Mouse (Mus musculus) forelimb bud, embryonic 11.5 days (tissue): ENCODE data around the gene Rpap3.

ENCODE experiments used
- DNase-seq: peaks from one replicate; pipeline ENCODE4 v3.0.0-alpha.2; 2012; ENCODE audit warnings: low read depth, low spot score

The Rpap3 gene

DNA sequence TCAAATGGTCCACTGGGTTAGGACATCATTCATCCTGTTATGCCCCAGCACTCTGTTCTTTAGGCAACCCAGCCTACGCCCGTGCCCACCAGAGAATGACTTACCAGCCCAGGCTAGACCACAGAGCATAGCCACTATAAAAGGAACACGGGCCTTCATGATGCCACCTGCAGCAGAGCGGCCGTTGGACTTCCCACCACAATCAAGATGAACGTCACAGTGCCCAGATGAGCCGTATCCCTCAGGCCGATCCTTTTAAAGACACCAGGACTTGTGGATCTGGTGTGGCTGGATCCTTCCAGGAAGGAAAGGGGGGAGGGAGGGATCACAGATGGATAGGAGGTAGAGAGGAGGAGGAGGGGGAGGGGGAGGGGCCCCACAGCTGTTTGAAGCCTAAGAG is 25.5 kb upstream of the Rpap3 start, which contains the start of gene Endou:
Gene Endou (minus strand): TSS at position 229 of the 400 bp plus-strand sequence.
- no peak for DNase-seq

DNA sequence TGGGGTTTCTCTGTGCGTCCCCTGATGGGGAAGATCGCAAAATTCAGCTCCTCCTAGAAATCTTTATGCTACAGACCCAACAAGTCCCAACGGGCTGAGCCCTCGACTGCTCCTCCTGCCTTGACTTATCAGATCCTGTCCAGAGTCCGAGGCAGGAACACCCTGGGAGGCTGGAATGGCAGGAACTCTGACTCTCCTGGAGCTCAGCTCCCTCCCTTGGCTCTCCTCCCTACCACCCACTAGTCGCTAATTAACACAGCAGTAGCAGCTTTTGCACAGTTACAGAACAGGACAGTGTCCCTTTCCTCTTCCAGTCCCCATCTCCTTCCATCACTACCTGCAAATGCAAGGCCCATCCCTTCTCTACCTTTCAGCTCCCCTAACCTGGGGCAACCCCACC is 24.7 kb upstream of the Rpap3 start:
- DNase-seq: no peak

DNA sequence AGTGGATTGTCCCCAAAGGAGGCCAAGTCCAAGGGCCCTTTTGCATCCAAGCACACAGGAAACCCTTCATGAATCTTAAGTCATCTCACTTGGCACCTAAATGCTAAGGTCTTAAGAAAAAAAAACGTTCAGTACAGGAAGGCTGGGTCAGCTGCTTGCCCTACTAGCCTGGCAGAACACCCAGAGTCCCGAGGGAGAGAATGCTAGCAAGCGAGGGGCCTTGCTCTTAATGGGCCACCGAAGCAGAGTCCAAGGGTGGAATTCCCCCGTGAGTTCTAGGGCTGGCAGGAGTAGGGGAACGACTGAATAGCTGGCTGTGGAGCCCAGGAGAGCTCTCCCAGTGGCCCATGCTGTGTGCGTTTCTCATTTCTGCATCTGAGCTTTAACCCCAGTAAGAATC is 23.2 kb upstream of the Rpap3 start:
- no peak for DNase-seq

DNA sequence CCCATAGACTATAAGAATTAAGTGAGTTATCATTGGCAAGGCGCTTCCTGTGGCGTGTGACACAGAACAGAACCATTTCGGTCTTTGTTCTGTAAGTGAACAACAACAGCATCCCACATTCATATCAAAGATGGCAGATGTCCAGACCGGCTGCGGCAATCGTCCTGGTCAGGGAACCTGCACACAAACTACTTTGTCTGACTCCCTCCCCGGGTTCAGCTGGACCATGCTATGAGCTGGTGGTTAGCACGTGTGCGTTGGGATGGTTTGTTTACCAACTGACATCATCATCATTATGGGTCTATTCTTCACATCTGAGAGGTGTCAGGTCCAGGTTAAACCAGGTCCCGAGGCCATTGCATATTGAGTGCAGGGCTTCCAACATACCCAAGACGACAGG is 22.8 kb upstream of the Rpap3 start:
- no peak for DNase-seq

DNA sequence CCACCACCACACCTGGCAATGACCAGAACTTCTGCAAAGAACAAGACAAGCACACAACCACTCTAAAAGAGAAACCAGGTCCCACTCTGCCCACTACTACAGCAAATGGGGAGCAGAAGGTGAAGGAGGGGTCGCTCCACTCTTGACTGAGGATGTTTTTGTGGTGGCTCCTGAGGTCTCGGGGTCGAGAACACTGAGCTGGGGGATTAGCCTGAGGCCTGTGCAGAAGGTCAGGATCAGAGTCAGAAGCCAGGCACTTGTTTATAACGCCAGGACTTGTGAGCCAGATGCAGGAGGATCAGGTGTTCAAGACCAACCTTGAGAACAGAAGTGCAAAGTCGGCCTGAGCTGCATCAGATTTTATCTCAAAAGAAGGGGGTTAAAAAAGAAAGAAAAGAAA is 21.9 kb upstream of the Rpap3 start:
- no peak for DNase-seq

DNA sequence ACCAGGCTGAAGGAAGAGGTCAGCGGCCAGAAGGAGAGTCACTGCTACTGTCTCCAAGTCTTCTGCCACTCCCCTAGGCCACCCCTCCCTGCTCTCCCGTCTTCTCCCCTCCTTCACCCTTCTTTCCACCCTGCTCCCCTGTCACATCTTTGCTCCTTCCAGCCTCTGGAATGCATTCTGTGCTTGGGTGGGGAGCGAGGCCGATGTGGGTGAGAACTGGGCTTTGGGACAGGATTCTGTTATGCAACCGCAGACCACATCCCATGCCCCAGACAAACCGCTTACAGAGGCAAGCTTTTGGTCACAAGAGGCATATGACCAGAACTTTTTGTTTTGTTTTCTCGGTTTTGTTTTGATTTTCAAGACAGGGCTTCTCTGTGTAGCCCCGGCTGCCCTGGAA is 21.4 kb upstream of the Rpap3 start:
- DNase-seq: no peak

DNA sequence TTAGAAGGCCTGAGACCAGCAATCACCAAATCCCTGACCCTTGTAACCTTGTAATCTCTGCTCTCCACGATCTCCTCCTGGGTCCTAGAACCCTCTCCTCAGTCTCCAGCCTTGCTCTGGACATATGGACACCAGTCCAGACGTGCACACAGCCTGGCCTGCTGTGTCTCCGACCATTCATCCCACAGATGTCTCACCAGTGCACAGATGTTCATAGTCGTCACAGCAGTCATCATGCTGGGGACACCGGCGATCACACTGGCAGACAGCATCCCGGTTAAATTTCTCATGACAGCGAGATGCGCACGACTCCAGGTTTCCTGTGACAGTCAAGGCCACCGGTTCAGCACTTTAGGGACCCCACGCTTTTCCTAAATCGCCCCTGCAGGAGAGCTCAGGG is 20.7 kb upstream of the Rpap3 start:
- no peak for DNase-seq

DNA sequence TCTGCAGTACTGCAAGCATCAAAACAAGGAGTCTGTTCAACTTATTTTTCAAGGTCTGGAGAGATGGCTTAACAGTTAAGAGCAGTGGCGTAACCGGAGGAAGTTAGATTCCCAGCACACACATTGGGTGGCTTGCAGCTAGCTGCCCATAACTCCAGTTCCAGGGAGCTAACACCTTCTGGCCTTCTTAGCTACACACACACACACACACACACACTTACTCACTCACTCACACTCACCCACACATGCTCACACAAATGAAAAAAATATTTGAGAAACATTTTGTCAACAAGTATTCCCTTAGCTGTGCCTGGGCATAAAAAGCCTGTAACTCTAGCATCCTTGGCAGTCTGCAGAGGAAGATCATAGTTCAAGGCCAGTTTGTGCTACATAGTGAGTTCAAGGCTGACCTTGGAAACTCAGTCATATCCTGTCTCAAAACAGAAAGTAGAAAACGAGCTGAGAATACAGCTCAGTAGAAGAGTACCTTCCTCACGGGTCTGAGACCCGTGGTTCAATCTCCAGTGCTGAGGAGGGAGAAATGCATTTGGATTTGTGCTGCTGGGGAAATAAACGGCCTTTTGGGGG is 19.7 kb upstream of the Rpap3 start:
- DNase-seq: no peak

DNA sequence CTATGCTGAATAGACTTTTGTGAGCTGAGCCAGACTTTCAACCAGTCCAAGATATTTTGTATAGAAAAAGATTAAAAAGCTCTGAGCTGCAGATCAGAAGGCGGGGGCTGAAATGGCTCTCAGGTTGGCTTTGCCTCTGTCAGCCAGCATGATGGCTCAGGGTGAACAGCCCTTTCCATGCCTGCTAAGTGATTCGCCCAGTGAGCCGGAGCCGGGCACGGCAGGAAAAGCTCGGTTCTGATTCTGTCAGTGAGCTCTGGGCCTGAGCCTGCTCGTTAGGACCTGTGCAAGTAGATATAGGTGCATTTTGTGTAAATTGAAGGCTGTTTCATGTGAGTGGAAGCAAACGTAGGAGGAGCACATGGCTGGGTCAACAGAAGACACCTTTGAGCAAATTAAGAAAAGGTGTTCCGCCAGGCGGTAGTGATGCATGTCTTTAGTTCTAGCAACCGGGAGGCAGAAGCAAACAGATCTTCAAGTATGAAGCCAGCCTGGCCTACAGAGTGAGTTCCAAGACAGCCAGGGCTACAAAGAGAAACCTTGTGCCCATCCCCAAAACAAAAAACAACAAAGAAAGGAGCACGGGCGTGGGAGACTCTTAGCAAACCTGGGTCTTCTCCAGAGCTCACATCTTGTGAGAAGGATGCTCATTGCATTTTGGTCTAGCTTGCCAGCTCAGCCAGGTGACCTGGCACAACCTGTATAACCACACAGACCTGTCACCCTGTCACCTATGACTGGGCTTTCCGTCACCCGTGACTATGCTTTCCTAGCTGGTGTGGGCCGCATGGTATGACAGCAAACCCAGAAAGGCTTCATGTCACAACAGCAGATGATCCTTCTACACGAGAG is 18.9 kb upstream of the Rpap3 start:
- DNase-seq: no peak

DNA sequence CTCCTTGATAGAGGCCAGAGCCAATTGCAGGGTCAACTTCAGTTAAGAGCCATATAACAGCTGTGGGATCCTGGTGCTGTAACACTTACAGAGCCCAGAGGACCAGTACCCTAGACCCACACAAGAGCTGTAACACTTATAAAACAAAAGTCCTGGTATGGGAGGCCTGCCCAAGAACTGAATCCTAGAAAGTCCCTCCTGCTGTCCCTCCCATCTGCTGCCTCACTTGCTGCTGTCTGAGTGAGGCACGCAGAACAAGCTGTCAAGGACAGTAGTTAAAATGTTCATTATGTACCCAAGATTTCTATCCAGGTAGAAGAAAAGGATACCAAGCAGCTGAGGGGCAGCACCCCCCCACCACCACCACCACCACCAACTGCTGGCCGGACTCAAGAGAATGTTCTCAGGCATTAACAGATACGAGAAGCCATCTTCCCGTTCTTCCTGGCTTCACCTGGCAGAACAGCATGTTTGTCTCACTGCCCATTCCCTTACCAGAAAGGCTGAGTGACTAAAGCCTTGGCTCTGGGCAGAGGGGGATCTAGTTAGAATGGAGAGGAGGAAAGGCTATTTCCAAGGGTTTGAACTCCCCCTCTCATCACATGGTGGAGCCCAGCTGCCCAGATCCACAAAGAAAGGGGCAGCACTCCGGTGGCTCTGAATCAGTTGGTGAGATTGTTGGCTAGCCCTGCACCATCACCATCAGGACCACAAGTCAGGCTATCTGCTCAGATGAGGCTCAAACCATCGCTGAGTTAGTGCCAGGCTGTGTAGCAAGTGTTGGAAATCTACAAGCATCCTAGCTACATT is 18.1 kb upstream of the Rpap3 start:
- DNase-seq: no peak

DNA sequence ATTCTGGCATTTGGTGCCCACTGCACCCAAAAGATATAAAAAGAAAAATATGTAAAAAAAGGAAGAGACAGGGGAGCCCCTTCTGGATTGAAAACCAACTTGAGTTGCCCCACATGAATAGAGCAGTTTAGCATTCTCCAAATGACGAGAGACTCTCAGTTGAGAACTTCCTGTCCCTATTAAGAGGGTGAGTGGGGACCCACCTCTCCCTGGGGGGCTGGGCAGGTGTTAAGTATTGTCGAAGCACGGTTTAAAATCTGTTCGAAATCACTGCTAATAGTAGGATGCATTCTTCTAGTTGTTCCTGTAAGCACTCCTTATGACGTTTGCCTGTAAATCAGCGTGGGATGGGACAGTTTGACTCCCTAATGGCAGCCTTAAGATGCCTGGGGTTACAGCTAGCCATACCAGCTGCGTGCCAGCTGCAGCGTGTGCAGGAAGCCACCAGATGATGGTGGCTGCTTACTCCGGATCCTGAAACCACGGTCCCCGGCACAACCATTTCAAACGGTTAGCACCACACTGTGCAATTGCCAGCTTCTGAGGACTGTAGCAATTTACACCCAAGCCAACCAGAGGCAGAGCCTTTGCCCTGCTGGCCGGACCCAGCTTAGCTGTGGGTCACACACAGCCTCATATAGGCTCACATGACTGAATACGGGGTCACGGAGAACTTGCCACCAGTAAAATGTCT is 15.5 kb upstream of the Rpap3 start:
- peak; percentile 61 for DNase-seq

DNA sequence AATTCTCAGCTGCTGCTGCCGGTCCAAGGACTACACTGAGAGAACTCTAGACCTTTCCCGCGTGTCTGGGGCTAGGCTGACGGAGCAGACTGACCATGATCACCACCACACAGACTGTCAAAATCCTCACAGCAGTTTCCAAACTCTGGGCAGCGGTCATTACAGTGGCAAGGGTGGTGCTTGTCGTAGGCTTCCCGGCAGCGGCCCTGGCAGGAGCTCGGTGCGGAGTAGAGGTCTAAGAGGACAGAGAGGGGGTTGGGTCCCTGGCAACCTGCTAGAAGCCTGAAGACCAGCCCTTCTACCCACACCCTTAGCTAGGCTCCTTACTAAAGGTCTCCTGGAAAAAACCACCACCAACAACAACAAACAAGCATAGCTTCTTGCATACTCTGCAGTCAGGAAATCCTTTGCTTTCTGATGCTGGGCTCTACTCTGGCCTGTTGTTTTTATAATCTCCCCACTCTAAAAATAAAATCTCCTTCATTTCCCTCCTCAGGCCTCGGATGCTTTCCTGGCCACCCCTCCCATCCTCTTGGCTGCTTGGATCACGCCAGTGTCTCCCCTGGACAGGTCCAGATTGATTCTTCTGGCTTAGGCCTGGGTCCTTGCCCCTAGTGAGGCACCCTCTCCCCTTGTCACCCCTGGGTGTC is 14.5 kb upstream of the Rpap3 start:
- no peak for DNase-seq

DNA sequence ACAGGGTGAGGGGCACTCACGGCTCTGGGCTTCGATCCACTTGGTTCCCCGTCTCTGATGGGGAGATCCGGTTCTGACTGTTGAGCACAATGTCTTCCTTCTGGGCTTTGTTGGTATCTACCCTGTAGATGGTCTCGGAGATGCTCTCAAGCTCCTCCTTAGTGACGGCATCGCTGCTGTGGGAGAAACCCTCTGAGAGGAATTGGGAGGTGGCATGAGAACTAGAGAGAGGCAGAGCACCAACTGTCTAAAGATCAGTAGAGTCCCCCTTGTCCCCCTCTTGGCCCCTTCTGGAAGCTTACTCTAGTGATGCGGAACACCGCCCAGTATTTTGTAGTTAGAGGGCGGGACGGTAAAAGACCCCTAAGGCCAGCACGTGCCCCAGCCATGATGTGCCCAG is 13.9 kb upstream of the Rpap3 start:
- no peak for DNase-seq

DNA sequence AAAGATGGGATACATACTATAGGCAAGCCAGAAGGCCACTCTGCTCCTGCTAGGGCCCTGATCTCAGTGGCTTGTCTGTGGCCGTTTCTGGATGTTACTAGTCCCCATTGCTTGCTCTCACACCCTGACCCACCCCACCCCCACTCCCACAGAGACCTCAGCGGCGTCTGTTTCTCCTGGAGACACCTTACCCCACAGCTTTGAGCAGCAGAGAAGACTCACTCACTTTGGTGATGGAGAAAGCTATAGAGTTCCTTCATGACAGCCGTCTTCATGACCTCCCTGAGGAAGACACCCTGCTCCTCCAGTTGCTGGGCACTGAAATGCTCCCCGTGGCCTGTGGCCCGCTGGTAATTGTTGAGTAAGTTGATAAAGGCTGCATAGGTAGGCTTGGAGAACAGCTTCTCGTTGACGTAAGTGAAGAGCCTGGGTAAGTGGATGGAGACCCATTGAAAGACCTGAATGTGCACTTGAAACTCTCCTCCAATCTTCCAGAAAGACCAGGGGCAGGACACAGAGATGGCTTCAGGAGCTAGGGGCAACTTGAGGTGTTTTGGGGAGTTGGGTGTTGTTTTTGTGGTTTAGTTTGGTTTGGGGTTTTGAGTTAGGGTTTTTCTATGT is 13.0 kb upstream of the Rpap3 start:
- DNase-seq: no peak

DNA sequence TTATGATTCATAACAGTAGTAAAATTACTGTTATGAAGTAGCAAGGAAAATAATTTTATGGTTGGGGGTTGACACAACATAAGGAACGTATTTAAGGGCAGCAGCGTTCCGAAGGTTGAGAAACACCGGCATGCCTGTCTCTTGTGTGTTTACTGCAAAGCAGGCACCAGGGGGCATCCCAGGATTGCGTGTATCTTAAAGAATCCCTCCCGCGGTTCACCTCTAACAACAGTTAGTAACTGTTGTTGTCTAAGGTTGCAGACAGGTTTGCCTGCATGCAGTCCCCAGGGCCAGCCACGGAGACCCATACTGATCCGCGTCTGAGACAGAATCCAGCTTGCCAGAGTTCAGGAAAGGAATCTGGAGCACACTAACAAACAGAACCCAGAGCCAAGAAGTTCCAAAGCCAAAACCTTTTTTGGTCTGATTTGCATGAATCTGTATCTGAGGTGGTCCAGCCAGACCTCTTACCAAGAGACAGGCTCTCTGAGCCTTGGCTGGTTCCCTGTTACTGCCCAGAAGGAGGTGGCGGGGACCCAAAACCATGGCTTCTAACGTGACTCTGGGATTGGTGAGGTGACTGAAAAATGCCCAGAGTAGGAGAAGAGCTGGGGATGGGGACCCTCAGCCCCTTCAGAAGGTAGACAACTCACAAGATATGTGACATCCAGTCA is 12.4 kb upstream of the Rpap3 start:
- peak; percentile 67 for DNase-seq

DNA sequence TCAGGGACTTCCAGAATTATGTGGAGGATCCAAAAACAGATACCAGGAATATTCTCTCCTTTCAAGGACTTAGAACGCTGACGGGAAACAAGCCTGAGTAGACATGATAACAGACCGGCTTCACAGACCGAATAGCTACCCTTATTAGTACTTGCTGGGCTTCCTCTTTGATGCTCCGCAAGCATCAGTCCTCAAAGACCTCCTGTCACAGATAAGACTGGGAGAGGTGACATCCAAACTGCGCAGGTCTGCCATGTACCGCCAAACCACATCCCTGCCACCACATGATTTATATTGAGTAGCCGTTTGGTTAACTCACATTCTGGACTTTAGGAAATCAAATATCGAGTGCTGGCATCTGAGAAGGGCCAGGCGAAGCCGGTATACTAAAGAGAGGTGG is 11.2 kb upstream of the Rpap3 start:
- DNase-seq: no peak

DNA sequence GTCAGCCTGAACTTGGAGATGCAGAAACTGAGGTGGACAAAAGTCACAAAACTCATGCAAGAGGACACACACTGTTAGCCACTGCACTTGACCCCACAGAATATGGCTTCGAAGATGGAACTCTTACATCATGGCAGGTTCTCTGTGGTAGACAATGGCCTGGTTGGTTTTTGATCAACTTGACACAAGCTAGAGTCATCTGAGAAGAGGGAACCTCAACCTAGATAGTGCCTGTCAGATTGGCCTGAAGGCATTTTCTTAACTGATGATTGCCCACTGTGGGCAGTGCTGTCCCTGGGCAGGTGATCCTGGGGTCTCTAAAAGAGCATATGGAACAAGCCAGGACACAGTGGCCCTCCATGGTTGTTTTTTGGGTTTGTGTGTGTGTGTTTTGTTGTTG is 10.1 kb upstream of the Rpap3 start:
- no peak for DNase-seq

DNA sequence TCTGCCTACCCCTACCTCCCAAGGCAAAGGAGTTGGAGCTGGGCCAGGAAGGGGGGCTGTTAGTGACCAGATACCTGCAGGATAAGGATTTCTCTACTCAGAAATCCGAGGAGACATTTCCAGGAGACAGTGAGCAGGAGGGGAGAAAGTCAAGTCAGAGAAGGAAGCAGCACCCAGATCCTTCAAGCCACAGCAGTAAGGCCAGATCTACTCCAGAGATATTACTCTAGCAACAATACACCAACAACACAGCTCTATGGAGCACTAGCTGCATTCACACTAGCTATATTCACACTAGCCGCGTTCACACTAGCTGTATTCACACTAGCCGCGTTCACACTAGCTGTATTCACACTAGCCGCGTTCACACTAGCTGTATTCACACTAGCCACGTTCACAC is 9.5 kb upstream of the Rpap3 start:
- no peak for DNase-seq

DNA sequence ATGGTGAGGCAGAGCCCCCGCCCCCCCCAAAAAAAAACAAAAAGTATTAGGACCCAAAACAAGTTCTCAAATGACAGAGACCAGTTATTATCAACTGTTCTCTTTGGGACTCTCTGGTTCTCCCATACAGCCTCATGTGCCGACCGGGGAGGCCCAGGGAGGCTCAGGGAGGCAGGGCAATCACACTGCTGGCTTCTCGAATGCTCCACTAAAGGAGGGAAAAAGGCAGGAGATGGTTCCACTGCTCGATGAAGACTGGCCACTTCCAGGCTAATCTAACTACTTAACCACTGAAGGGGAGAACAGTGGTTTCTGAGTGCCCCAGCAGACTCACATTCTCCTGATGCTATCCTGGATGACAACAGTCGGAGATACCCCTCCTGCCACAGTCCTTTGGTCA is 6.9 kb upstream of the Rpap3 start:
- no peak for DNase-seq

DNA sequence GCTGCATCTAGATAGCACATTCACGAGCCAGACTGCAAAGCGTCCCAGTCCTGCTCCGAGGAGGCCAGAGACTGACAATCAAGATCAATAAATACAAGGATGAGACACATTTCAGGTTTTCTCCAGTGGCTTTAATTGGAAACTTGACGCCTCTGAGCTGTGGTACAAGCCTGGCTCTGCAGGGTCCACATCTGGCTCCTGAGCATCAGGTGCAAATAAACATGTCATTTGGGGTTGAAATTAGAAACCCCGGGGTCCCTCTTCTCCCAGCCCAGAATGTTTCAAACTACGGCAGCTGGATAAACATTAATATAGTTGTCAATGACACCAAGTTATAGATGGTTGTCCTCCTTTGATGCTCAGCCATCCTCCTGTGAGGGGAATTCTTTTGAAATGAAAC is 5.3 kb upstream of the Rpap3 start:
- DNase-seq: no peak

DNA sequence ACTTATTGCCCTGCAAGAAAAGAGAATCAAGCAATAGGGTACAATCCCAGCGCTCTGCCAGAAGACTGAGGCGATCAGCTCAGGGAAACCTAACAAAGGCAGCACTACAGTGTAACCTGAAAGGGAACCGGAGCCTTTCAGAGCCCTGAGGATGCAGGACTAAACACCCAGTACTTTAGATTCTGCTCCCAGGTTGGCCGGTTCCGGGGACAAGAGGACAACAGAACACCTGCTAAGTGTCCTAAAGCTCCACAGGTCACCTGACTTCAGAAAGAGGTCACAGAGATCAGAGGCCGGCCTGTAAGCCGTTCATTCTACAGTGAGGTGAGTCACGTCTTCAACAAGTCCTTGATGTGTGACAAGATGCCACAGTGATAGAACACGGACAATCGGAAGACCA is 9.0 kb downstream of the Rpap3 start:
- no peak for DNase-seq
